Mouse (Mus musculus) CH12.LX (cell line): ENCODE results near the gene Gpr155.

Experiments
- CTCF ChIP-seq, 2 experiments: IDR thresholded peaks in 1 of 2; conservative IDR thresholded peaks in 1 of 2; 2 replicates each; pipeline ENCODE4 v1.5.1; 2011 to 2012; ENCODE audit warnings: low read depth in 2 of 2, low read length in 2 of 2, improper control_type of control experiment in 1 of 2, inconsistent platforms in 1 of 2, mild to moderate bottlenecking in 1 of 2, moderate library complexity in 1 of 2
- POLR2A ChIP-seq: IDR thresholded peaks from 2 replicates; pipeline ENCODE4 v1.6.1; 2011; ENCODE audit warnings: low read depth, mild to moderate bottlenecking, improper control_type of control experiment, low read length

GRCm38 (mm10) chr2:73395516-73395915, 9.1 kb upstream of the Gpr155 start:
- no peak for TF ChIP-seq POLR2A
- TF ChIP-seq CTCF (conservative IDR thresholded peaks at IDR 0.05 in 1 of 2, IDR thresholded peaks at IDR 0.05 in 1 of 2; ENCODE audit: low read depth in 2 of 2, low read length in 2 of 2) = no peak
